Mouse (Mus musculus): ENCODE measurements around the gene Adamts13.

Gene Adamts13

DNA sequence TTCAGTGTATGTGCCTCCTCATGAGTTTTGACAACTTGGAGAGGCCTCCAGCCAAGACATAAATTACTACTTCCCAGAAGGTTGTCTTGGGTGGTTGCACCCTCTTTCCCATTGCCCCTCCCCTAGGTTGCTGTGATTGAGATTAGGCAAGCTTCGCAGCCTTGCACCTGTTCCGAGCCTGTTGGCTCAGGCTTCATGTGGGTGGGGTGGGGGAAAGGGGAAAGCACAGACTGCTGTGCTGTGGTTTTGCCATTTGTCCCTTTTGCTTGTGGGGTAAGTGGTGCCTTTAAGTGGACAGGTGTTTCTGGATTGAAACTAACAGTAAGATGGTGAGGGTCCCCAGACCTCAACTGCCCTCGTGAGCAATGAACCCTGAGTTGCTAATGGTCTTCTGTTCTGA lies 62.8 kb downstream of the Adamts13 start:
- no peak for DNase-seq (ENCODE audit: low spot score in 2 of 2)

DNA sequence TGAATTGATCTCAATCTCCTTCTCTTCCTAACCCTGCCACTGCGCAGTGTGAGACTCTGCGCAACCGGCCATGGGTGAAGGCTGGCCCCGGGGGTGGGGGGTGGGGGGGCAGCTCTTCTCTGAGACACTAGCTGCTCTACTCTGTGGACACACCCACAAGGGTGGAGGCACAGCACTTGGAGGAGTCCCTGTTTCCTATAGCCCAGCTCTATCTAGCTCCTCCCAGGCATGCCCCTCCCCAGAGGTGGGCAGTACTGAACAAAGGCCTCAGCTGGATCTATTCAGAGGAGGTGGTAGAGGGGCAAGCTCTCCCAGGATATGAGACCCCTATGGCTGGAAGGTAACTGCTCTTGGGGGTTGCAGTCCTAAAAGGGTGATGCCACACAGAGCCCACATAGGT lies 63.8 kb downstream of the Adamts13 start:
- no peak for DNase-seq (ENCODE audit: low spot score in 2 of 2)

DNA sequence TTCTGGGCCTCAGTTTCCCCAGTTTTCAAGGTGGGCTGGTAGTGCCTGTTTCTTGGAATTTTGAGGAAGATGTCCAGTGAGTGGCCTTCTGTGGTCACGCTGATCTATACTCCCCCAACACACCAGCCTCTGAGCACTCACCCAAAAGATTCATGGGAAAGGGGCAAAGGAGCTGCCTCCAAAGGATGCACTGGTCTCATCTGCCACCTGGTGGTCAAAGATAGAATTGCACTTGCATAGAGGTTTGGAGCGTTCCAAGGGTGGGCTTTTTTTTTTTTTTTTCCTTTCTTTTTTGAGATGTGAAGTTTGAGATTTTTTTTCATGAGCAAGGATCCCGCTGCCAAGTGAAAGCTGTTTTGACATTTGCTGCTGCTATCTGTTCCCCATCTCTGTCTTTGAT lies 65.4 kb downstream of the Adamts13 start:
- peak; percentile 66 to 86 for DNase-seq (ENCODE audit: low spot score in 2 of 2)

DNA sequence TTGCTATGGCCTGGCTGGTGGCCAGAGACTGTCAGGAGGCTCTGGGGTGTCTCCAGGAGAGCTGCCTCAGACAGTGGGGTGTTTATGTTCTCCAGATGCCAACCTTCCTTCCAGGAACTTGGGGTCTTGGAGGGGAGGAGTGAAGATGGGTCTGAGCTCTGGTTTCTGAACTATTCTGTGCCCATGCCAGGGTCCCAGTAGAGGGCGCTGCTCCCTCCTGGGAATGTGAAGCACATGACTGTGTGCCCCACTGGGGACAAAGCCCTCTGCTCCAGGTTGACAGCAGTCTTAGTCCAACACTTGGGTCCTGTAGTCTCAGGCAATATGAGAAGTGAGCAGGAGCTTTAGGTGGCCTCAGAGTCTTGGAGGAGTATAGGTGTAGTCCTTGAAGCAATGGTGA lies 66.1 kb downstream of the Adamts13 start:
- DNase-seq (ENCODE audit: low spot score in 2 of 2) = no peak

- no peak for DNase-seq (ENCODE audit: low spot score in 2 of 2)
Observed at GRCm38 (mm10) chr2:27042131-27042844, 69.1 kb downstream of the Adamts13 start.

DNA sequence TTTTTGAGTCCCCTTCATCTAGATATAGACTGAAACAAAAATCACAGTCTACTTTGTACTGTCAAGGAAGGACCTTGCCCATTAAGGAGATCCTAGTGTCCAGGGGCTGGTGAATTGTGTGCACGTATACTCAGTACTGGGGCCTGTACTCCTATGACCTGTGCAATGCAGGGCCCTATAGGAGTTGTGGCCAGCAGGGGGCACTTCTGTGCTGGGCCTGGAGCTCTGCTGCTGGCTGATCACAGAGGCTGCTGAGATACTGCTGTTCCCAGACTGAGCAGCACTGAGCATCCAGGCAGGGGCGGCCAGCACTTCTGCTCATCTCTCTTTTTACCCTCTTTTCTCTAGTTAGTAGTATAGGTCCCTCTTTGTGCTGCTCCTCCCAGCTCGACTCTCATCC lies 70.2 kb downstream of the Adamts13 start:
- peak; percentile 77 to 89 for DNase-seq (ENCODE audit: low spot score in 2 of 2)

GRCm38 (mm10) chr2:27044166-27044565 lies 71.0 kb downstream of the Adamts13 start:
- no peak for DNase-seq (ENCODE audit: low spot score in 2 of 2)

GRCm38 (mm10) chr2:27044641-27045040 lies 71.4 kb downstream of the Adamts13 start:
- no peak for DNase-seq (ENCODE audit: low spot score in 2 of 2)

DNA sequence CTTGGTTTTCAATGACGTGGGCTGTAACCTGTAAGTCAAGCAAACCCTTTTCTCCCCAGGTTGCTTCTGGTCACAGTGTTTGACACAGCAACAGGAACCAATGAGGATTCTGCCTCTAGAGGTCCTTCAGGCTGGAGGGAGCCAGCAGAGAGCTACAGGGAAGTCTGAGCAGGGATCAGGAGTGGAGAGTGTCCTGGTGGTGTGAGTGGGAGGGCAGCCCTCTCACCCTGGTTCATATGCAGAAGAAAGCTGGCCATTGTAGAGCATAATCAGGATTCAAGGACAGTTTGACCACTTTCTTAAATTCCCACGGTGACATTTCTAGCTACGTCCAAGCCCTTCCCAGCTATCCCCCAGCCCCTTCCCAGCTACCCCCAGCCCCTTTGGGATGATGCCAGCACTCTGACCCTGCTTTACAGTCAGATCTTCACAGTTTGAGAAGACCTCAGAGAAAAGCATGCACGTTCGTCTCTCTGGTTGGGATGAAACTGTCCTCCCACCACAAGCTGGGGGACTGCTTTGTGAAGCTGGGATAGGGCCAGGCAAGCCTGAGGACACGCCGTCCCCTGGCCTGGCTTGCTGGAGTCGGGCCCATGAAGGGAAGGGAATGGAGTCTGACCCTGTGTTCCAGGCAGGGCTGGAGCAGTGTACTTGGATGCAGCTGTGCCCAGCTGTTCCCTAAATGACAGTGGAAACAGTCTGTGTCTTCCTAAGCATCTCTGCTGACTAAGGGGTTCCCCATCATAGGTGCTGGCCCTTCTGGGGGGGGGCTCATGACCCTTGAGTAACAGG lies 73.0 kb downstream of the Adamts13 start:
- DNase-seq (ENCODE audit: low spot score in 2 of 2) = no peak

DNA sequence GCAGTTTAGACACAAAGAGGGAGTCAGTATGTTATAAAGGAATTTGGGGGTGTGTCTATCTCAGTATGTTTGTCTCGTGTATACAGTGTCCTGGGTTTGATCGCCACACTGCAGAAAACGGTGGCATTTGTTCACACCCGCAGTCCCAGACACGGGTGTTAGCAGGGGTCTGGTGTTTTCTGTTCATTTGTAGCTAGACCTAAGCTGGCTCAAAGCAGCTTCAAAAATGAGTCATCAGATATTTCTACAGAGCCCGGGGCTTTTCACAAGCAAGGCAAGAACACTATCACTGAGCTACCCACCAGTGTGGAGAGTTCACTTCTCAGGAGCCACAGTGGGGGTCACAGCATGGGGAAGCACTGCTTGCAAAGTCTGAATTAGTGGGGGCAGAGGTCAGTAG lies 76.2 kb downstream of the Adamts13 start:
- DNase-seq (ENCODE audit: low spot score in 2 of 2) = no peak

GRCm38 (mm10) chr2:27058251-27058650 lies 85.0 kb downstream of the Adamts13 start:
- no peak for DNase-seq (ENCODE audit: low spot score in 2 of 2)

DNA sequence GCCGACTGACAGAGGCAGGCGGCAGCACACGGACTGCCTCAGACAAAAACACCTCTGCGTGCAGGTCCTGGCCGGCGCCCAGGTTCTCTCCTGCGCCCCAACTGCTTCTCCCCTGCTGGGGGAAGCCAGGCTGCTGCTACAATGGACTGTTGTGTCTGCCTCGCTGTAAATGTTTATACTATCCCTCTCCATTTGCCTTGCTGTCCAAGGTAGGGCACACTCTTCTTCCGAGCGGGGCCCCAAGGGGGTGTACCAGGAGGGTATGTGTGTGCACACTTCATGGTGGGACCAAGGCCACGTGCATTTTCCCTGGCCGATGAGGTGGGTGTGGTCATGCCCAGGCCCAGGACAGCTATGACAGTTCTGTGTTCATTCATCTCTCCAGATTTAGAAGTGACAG lies 85.5 kb downstream of the Adamts13 start:
- DNase-seq (ENCODE audit: low spot score in 2 of 2) = no peak

DNA sequence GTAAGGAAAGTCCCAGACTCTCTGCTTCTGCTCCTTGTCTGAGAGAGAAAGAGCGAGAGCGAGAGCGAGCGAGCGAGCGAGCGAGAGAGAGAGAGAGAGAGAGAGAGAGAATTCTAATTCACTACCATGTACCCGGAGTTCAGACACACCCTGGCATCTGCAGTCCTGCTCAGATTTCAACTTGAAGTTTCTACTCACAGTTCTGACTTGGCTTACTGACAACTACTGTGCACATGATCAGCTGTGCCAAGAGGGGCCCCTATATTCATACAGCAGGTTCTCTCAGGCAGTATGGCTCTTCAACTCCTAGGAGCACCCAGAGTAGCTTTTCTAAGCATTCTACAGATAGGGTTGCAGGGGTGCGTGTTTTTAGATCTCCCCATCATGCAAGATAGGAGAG lies 86.0 kb downstream of the Adamts13 start:
- DNase-seq (ENCODE audit: low spot score in 2 of 2) = no peak

Data from cerebellum, postnatal 4 days (tissue).